Mouse (Mus musculus) brain, embryonic 14.5 days (tissue): Measurements from ENCODE around the gene Atg7. TPM values are rescaled to one million over a fixed set of nuclear protein-coding genes. Genes with fewer than 3 reads are reported as not detected.

Source experiments
- DNase-seq: peaks from one replicate; pipeline ENCODE4 v3.0.0-alpha.2; 2011; ENCODE audit warnings: low read depth
- CTCF ChIP-seq: fragments of 200-500 bp; IDR thresholded peaks from 2 replicates; pipeline ENCODE4 v1.5.1; 2012; ENCODE audit warnings: inconsistent platforms, mild to moderate bottlenecking, moderate library complexity, borderline replicate concordance; ENCODE audit not compliant: insufficient read depth, insufficient read length; ENCODE audit errors: extremely low read depth
- POLR2A ChIP-seq: fragments of 200-500 bp; IDR thresholded peaks from 2 replicates; pipeline ENCODE4 v1.6.1; 2012; ENCODE audit warnings: mild to moderate bottlenecking, inconsistent platforms, borderline replicate concordance; ENCODE audit not compliant: poor library complexity, insufficient read depth, insufficient read length, severe bottlenecking; ENCODE audit errors: extremely low read depth
- polyA plus RNA-seq: library from polyadenylated mRNA; depleted of rRNA; stranded (reverse); fragments of >200 nt; gene quantifications from 2 replicates; pipeline ENCODE4 v1.2.3, GENCODE M21; 2012

The Atg7 gene
- polyA plus RNA-seq, 1 experiment, result 13.8 TPM

- TF ChIP-seq CTCF, result no peak
- no peak for TF ChIP-seq POLR2A
- DNase-seq, result peak; percentile 27
Observed at GRCm38 (mm10) chr6:114831807-114832206, 188.9 kb downstream of the Atg7 start.

GRCm38 (mm10) chr6:114833058-114833685 is 190.3 kb downstream of the Atg7 start:
- no peak for DNase-seq
- TF ChIP-seq CTCF (no peak), POLR2A (no peak)

DNA sequence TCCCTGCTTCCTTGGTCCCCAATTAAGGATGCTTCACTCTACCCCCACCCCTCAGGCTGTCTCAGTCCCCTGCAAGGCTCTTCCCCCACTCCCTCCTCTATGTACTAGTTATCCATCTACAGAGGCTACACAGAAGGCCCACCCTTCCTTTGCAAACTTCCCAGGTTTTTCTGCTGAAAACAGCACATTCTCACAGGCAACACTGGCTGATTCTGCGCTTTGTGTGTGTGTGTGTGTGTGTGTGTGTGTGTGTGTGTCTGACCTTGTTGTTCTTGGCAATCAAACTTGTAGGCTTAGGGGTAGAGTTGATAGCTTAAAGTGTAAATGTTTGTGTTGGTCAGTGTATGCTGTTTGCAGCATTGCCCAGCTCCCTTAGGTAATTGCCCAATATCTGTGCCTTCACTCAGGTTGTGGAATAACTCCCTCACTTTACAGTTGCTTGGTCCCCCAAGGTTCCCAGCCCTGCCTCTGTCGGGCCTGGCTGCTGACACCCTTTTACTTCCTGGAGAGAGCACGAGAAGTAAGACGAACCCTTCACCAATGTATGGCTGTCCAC is 191.0 kb downstream of the Atg7 start:
- no peak for DNase-seq
- no peak for TF ChIP-seq POLR2A

DNA sequence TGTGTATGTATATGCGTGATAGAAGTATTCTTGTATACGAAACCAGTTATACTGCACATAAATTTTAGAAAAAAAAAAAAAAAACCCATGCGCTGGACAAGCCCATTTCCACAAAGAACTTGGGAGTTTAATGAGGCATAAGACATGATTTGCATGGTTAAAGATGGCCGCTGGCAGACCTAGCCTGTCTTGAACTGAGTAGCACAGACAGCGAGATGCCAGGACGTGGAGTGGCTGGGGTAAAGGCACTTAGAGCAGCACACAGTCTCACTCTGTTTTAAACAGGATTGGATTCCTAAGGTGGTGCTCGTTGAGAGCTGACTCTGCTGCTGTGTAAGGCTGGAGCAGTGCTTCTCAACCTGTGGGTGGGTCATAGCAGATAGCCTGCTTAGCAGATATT is 192.4 kb downstream of the Atg7 start:
- TF ChIP-seq POLR2A (no peak), CTCF (no peak)
- DNase-seq, result no peak

DNA sequence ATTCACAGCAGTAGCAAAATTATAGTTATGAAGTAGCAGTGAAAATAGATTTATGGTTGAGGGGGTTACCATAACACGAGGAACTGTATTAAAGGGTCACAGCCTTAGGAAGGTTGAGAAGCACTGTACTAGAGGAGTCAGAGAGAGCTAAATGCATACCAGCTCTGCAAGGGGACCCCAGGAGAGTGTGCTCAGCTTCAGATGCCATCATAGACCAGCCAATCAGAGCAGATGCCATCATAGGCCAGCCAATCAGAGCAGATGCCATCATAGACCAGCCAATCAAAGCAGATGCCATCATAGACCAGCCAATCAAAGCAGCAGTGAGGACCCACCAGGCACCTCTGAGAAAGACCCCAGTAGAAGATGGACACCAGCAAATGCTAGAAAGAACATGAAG is 192.9 kb downstream of the Atg7 start:
- DNase-seq, result no peak

GRCm38 (mm10) chr6:114836433-114836832 is 193.5 kb downstream of the Atg7 start:
- TF ChIP-seq POLR2A, result no peak
- TF ChIP-seq CTCF, result no peak
- no peak for DNase-seq

More for the DNA sequence above, 192.9 kb downstream of the Atg7 start:
- no peak for TF ChIP-seq CTCF
- no peak for TF ChIP-seq POLR2A

GRCm38 (mm10) chr6:114838872-114839271 is 196.0 kb downstream of the Atg7 start:
- TF ChIP-seq CTCF (no peak), POLR2A (no peak)
- DNase-seq, result no peak

DNA sequence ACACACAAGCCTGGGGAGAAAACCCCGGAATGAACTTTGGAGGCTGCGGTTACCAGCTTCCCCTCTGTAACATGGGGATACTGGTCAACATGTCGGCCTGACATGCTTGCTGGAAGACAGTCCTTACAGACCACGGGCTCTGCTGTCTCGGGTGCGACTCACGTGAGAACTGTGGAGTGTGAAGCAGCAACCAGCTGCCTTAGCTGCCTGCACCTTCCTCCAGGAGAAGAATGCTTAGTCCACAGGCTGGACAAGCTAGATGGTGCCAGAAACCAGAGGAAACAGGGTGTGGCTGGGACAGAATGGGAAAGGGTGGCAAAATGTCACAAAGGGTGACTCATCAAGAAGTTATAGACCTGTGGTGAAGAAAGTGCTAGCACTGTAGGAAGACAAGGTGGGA is 197.1 kb downstream of the Atg7 start:
- DNase-seq, result no peak

DNA sequence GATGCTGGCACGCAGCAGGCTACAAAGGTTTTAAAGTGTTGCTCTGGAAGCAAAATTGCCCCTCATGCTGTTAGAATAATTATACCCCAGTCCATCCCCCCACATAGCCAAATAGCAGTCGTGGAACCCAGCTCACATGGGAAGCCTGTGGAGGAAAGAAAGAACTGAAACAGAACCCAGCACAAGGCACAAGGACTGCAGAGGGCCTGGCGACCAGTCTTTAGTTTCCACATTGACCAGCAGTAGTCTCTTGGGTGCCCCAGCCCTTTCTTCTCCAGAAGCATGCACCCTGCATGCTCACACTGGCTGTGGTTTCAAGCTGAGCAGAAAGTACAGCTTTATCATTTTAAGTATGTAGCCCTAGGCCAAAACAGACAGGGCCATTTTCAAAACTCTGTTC is 199.2 kb downstream of the Atg7 start:
- no peak for TF ChIP-seq CTCF
- TF ChIP-seq POLR2A, result no peak
- DNase-seq, result peak; percentile 29

More for the DNA sequence above, 197.1 kb downstream of the Atg7 start:
- TF ChIP-seq POLR2A, result no peak
- no peak for TF ChIP-seq CTCF

DNA sequence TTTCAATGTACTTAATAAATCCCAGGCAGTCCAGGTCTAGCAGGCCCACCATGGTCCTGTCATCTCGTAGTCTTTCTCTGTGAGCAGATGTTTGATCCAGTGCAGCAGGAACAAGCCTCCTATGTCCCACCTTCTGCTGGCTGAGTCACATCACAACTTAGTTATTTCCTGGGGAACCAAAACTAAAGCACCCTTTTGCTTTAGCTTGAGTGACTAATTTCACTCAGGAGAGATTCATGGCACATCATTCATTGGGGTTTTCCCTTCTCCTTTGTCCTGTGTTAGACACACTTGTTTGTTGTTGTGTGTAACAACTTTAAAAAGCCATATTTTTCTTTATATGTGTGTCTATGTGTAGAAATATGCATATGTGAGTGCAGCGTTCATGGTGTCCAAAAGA is 200.0 kb downstream of the Atg7 start:
- no peak for DNase-seq
- TF ChIP-seq CTCF, result no peak
- TF ChIP-seq POLR2A, result no peak

GRCm38 (mm10) chr6:114846153-114846772 is 203.4 kb downstream of the Atg7 start:
- DNase-seq, result peak; percentile 57
- TF ChIP-seq CTCF (no peak), POLR2A (no peak)

GRCm38 (mm10) chr6:114847582-114848174 is 204.8 kb downstream of the Atg7 start:
- DNase-seq, result no peak
- TF ChIP-seq POLR2A (no peak), CTCF (no peak)

- peak; percentile 35 for DNase-seq
- no peak for TF ChIP-seq CTCF
- TF ChIP-seq POLR2A, result no peak
Observed at GRCm38 (mm10) chr6:114848761-114849160, 205.9 kb downstream of the Atg7 start.
